25 mouse cellular contexts compared by ENCODE assay signal in the genomic region with DNA sequence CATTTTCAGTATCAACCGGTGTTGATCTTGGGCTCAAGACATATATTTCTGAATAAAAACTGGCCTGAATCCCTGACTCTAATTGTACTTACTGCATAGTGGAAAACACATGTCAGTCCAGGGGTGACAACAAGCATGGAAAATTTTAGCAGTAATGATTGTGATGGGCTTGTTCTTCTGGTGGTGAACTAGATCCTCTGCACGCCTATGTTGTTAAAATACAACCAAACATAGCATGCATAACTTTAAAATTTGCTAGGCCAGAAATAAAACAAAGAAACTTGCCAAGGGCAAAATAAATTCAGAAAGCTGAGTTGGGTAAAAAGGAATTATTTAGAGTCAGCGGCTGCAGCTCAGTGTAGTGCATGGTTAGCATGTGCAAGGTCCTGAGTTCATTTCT.
"Had no signal": no experiment of that assay in that cellular context is flagged by ENCODE, and none has a peak within 500 bp of the region (broad histone marks: within the 10 kb centered on the region; RNA-seq: fewer than 3 reads in every experiment).

No protein-coding gene starts in this region.

- DNase-seq: gastrocnemius, adult 2 months; gastrocnemius, postnatal 10 days; gastrocnemius, postnatal 25 days; heart, adult 18-20 months; heart, postnatal 10 days; kidney, adult 11 months; kidney, adult 2 months; kidney, adult 9 months; kidney, postnatal 14 days; kidney, postnatal 36 days; layer of hippocampus, adult 9-11 months; layer of hippocampus, postnatal 36 days; left cerebral cortex, postnatal 4 days had no signal

- H3K4me3 ChIP-seq: gastrocnemius, adult 2 months; heart, embryonic 10.5 days; heart, embryonic 12.5 days; hindbrain, embryonic 13.5 days; hindbrain, embryonic 15.5 days; kidney, embryonic 15.5 days; limb, embryonic 13.5 days; limb, embryonic 15.5 days; liver, embryonic 12.5 days had no signal

- ATAC-seq: hindbrain, postnatal 0 days; intestine, embryonic 16.5 days; liver, embryonic 12.5 days had no signal

- H3K27me3 ChIP-seq: heart, embryonic 12.5 days; hindbrain, embryonic 13.5 days; hindbrain, embryonic 15.5 days; kidney, embryonic 15.5 days; limb, embryonic 13.5 days; limb, embryonic 15.5 days; liver, embryonic 12.5 days had no signal

- H3K9me3 ChIP-seq: heart, embryonic 10.5 days; heart, embryonic 12.5 days; hindbrain, embryonic 13.5 days; hindbrain, embryonic 15.5 days; kidney, embryonic 15.5 days; limb, embryonic 13.5 days; limb, embryonic 15.5 days; liver, embryonic 12.5 days had no signal

- H3K4me1 ChIP-seq: hindbrain, embryonic 13.5 days; hindbrain, embryonic 15.5 days; liver, embryonic 12.5 days had no signal

- H3K9ac ChIP-seq: heart, embryonic 12.5 days; hindbrain, embryonic 13.5 days; hindbrain, embryonic 15.5 days; kidney, embryonic 15.5 days; limb, embryonic 13.5 days; limb, embryonic 15.5 days; liver, embryonic 12.5 days; liver, embryonic 14.5 days had no signal

- H3K4me2 ChIP-seq: heart, embryonic 12.5 days; hindbrain, embryonic 13.5 days; hindbrain, embryonic 15.5 days; kidney, embryonic 15.5 days; limb, embryonic 13.5 days; limb, embryonic 15.5 days; liver, embryonic 12.5 days had no signal

- H3K27ac ChIP-seq: gastrocnemius, adult 2 months; heart, embryonic 10.5 days; hindbrain, embryonic 13.5 days; hindbrain, embryonic 15.5 days; hindbrain, postnatal 0 days; kidney, embryonic 15.5 days; kidney, postnatal 0 days; limb, embryonic 13.5 days; limb, embryonic 15.5 days; liver, embryonic 12.5 days; liver, embryonic 14.5 days had no signal

- H3K36me3 ChIP-seq: heart, embryonic 10.5 days; heart, embryonic 12.5 days; hindbrain, embryonic 13.5 days; hindbrain, embryonic 15.5 days; kidney, embryonic 15.5 days; limb, embryonic 13.5 days; limb, embryonic 15.5 days; liver, embryonic 12.5 days had no signal
